Mouse (Mus musculus): ENCODE results near the gene Asb8. TPM values are rescaled to one million over a fixed set of nuclear protein-coding genes. Genes with fewer than 3 reads are reported as not detected.

Gene Asb8
- polyA plus RNA-seq, 1 experiment from 2014 or later: 109 TPM

DNA sequence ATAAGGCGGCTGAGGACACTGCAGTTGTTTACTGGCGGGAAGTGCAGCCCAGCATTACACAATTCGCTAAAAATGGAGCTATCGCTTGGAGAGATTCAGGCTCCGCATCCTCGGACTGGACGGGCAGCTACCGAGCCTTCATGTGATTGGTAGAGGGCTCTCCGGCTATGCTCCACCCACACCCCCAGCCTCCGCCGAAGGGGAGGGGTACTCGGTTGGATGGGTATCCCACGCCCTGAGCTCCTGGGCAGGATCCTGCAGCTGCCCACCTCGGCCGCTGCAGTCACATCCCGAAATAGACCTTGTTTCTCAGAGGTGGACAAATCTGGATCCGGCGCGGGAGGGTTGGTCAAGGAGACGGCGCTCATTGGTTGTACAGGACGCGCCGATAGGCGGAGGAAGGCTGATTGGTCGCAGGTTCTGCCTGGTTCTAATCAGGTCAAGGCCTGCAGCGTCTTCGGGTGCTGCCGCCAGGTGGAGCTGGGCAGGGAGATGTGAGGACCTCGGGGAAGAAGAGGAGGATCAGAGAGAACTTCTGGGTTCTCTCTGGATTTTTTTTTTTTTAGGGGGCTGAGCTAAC is 15.8 kb upstream of the Asb8 start:
- peak overlapping the region; percentile 75 for H3K9ac ChIP-seq (ENCODE audit: low read length)
- H3K4me1 ChIP-seq (ENCODE audit: control insufficient read depth in 2 of 2, insufficient read depth in 2 of 2, low read length in 2 of 2): peaks cover 6 to 15% of the 10 kb centered on the region in 2 experiments
- under 1% methylated on average over 30 of the region's 30 CpGs for WGBS
- H3K4me2 ChIP-seq (ENCODE audit: low read length): peak overlapping the region; percentile 84
- peak; percentile 97 for ATAC-seq (ENCODE audit: insufficient number of reproducible peaks, insufficient read depth, low FRiP score, low read depth)
- no peaks in the 10 kb centered on the region for H3K27me3 ChIP-seq (ENCODE audit: control insufficient read depth, insufficient read depth, low read length)
- H3K36me3 ChIP-seq (ENCODE audit: control insufficient read depth, insufficient read depth, low read length): no peaks in the 10 kb centered on the region
- H3K9me3 ChIP-seq (ENCODE audit: control insufficient read depth, low read length): no peaks in the 10 kb centered on the region
- H3K4me3 ChIP-seq (ENCODE audit: control insufficient read depth in 1 of 2, insufficient read depth in 1 of 2, low read depth in 1 of 2, low read length in 2 of 2): peak overlapping the region; percentile 46 to 55
- H3K27ac ChIP-seq (replicated peaks in 1 of 2; ENCODE audit: control insufficient read depth in 1 of 2, insufficient read depth in 1 of 2, low read depth in 2 of 2, low read length in 2 of 2): peak overlapping the region; percentile 84 to 94

DNA sequence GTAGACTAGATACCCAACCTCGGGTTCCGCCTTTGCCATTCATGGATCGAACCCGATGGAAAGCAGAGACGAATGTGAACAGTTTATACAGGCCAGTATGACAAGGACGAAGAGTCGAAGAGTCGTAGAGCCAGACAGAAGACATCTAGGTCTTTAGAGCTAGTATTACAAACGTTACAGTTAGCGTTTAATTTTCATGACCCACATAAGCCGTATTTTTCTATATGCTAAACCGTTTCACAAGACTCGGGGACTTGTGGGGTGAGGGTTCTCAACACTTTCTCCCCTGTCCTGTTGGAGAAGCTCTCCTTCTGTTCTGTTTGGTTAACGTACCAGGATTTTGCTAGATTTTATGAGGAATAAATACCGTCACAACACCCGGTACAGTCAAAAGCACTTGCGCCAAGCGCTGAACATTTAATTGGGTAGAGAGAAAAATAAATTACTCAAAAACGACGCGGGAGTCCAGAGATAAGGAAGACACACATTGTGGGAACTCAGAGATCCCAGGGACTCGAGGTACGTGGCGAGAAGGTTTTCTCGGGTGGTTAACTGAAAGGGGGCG is 15.2 kb upstream of the Asb8 start:
- Histone ChIP-seq H3K36me3 (ENCODE audit: control insufficient read depth, insufficient read depth, low read length) (no peaks in the 10 kb centered on the region), H3K4me1 (ENCODE audit: control insufficient read depth in 2 of 2, insufficient read depth in 2 of 2, low read length in 2 of 2) (peaks cover 6 to 15% of the 10 kb centered on the region in 2 experiments), H3K27ac (replicated peaks in 1 of 2; ENCODE audit: control insufficient read depth in 1 of 2, insufficient read depth in 1 of 2, low read depth in 2 of 2, low read length in 2 of 2) (peak overlapping the region; percentile 84 to 94), H3K9me3 (ENCODE audit: control insufficient read depth, low read length) (no peaks in the 10 kb centered on the region), H3K27me3 (ENCODE audit: control insufficient read depth, insufficient read depth, low read length) (no peaks in the 10 kb centered on the region), H3K4me2 (ENCODE audit: low read length) (peak overlapping the region; percentile 84), H3K4me3 (ENCODE audit: control insufficient read depth in 1 of 2, insufficient read depth in 1 of 2, low read depth in 1 of 2, low read length in 2 of 2) (peak overlapping the region; percentile 46 to 55), H3K9ac (ENCODE audit: low read length) (peak overlapping the region; percentile 75)
- WGBS: 9% methylated on average over 26 of the region's 26 CpGs
- ATAC-seq (ENCODE audit: insufficient number of reproducible peaks, insufficient read depth, low FRiP score, low read depth): no peak

- Histone ChIP-seq H3K4me2 (ENCODE audit: low read length) (no peak overlapping the region), H3K4me3 (ENCODE audit: control insufficient read depth in 1 of 2, insufficient read depth in 1 of 2, low read depth in 1 of 2, low read length in 2 of 2) (no peak overlapping the region), H3K4me1 (ENCODE audit: control insufficient read depth in 2 of 2, insufficient read depth in 2 of 2, low read length in 2 of 2) (peaks cover 6 to 15% of the 10 kb centered on the region in 2 experiments), H3K27me3 (ENCODE audit: control insufficient read depth, insufficient read depth, low read length) (0 out of 2 replicates have a peak, but pooled peaks cover 4% of the 10 kb centered on the region), H3K9me3 (ENCODE audit: control insufficient read depth, low read length) (no peaks in the 10 kb centered on the region), H3K9ac (ENCODE audit: low read length) (no peak overlapping the region), H3K27ac (replicated peaks in 1 of 2; ENCODE audit: control insufficient read depth in 1 of 2, insufficient read depth in 1 of 2, low read depth in 2 of 2, low read length in 2 of 2) (no peak overlapping the region), H3K36me3 (ENCODE audit: control insufficient read depth, insufficient read depth, low read length) (no peaks in the 10 kb centered on the region)
- WGBS: 60% methylated on average over 3 of the region's 3 CpGs
- ATAC-seq (ENCODE audit: insufficient number of reproducible peaks, insufficient read depth, low FRiP score, low read depth): no peak
Observed at GRCm38 (mm10) chr15:98177320-98177719, 11.9 kb upstream of the Asb8 start.

DNA sequence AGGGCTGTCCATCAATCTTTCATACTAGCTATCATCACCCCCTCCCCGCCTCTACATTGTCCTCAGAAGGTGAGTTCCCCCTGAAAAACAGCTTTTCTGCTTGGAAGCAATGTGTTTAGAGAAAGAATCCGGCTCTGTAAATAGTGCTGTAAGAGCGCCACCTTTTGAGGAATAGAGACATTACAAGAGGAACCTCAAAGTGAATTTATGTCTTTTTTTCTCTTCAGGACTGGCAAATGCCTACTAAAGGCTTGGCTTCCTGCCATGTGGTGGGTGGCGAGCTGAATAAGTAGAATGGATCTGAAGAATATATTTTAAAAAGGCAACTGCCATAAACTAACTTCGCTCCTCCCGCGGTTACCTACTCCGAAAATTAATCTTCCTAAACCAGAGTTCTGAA is 8.4 kb upstream of the Asb8 start:
- peaks cover 30% of the 10 kb centered on the region for H3K27me3 ChIP-seq (ENCODE audit: control insufficient read depth, insufficient read depth, low read length)
- ATAC-seq (ENCODE audit: insufficient number of reproducible peaks, insufficient read depth, low FRiP score, low read depth): no peak
- no peaks in the 10 kb centered on the region for H3K9me3 ChIP-seq (ENCODE audit: control insufficient read depth, low read length)
- no peak overlapping the region for H3K4me3 ChIP-seq (ENCODE audit: control insufficient read depth in 1 of 2, insufficient read depth in 1 of 2, low read depth in 1 of 2, low read length in 2 of 2)
- no peak overlapping the region for H3K4me2 ChIP-seq (ENCODE audit: low read length)
- no peak overlapping the region for H3K27ac ChIP-seq (replicated peaks in 1 of 2; ENCODE audit: control insufficient read depth in 1 of 2, insufficient read depth in 1 of 2, low read depth in 2 of 2, low read length in 2 of 2)
- 43% methylated on average over 8 of the region's 8 CpGs for WGBS
- no peaks in the 10 kb centered on the region for H3K4me1 ChIP-seq (ENCODE audit: control insufficient read depth in 2 of 2, insufficient read depth in 2 of 2, low read length in 2 of 2)
- no peak overlapping the region for H3K9ac ChIP-seq (ENCODE audit: low read length)
- H3K36me3 ChIP-seq (ENCODE audit: control insufficient read depth, insufficient read depth, low read length): no peaks in the 10 kb centered on the region

DNA sequence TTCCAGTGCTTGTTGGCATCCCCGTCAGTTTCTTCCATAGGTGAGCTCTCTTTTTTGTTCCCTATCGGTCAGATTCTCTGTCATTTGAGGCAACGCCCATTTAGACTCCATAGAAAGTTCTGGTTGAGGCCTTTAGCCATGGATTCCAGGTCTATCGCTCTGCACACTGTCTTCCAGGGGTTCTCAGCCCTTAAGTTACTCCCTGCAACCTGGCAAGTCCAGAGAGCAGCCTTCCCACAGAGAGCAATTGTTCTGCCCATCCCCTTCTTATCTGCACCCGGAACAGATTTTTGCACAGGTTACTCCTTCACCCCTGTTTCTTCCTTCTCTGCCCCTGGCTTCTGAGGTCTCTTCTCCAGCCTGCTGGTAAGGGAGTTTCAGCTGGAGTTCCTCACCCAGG is 6.7 kb upstream of the Asb8 start:
- no peaks in the 10 kb centered on the region for H3K36me3 ChIP-seq (ENCODE audit: control insufficient read depth, insufficient read depth, low read length)
- peaks cover 0 to 3% of the 10 kb centered on the region in 2 experiments; a peak in 1 of 4 replicates for H3K4me1 ChIP-seq (ENCODE audit: control insufficient read depth in 2 of 2, insufficient read depth in 2 of 2, low read length in 2 of 2)
- no peak for ATAC-seq (ENCODE audit: insufficient number of reproducible peaks, insufficient read depth, low FRiP score, low read depth)
- H3K9ac ChIP-seq (ENCODE audit: low read length): no peak overlapping the region
- no peak overlapping the region for H3K27ac ChIP-seq (replicated peaks in 1 of 2; ENCODE audit: control insufficient read depth in 1 of 2, insufficient read depth in 1 of 2, low read depth in 2 of 2, low read length in 2 of 2)
- H3K27me3 ChIP-seq (ENCODE audit: control insufficient read depth, insufficient read depth, low read length): peaks cover 45% of the 10 kb centered on the region
- H3K9me3 ChIP-seq (ENCODE audit: control insufficient read depth, low read length): no peaks in the 10 kb centered on the region
- no peak overlapping the region for H3K4me3 ChIP-seq (ENCODE audit: control insufficient read depth in 1 of 2, insufficient read depth in 1 of 2, low read depth in 1 of 2, low read length in 2 of 2)
- H3K4me2 ChIP-seq (ENCODE audit: low read length): no peak overlapping the region
- WGBS: 63% methylated on average over 5 of the region's 5 CpGs

- H3K4me1 ChIP-seq (ENCODE audit: control insufficient read depth in 2 of 2, insufficient read depth in 2 of 2, low read length in 2 of 2): peaks cover 0 to 7% of the 10 kb centered on the region in 2 experiments
- H3K9ac ChIP-seq (ENCODE audit: low read length): no peak overlapping the region
- H3K4me2 ChIP-seq (ENCODE audit: low read length): no peak overlapping the region
- no peaks in the 10 kb centered on the region for H3K9me3 ChIP-seq (ENCODE audit: control insufficient read depth, low read length)
- no peak overlapping the region for H3K4me3 ChIP-seq (ENCODE audit: control insufficient read depth in 1 of 2, insufficient read depth in 1 of 2, low read depth in 1 of 2, low read length in 2 of 2)
- H3K36me3 ChIP-seq (ENCODE audit: control insufficient read depth, insufficient read depth, low read length): no peaks in the 10 kb centered on the region
- no peak overlapping the region for H3K27ac ChIP-seq (replicated peaks in 1 of 2; ENCODE audit: control insufficient read depth in 1 of 2, insufficient read depth in 1 of 2, low read depth in 2 of 2, low read length in 2 of 2)
- no peak for ATAC-seq (ENCODE audit: insufficient number of reproducible peaks, insufficient read depth, low FRiP score, low read depth)
- WGBS: 68% methylated on average over 9 of the region's 9 CpGs
- peaks cover 54% of the 10 kb centered on the region for H3K27me3 ChIP-seq (ENCODE audit: control insufficient read depth, insufficient read depth, low read length)
Observed at GRCm38 (mm10) chr15:98170917-98171316, 5.5 kb upstream of the Asb8 start.

DNA sequence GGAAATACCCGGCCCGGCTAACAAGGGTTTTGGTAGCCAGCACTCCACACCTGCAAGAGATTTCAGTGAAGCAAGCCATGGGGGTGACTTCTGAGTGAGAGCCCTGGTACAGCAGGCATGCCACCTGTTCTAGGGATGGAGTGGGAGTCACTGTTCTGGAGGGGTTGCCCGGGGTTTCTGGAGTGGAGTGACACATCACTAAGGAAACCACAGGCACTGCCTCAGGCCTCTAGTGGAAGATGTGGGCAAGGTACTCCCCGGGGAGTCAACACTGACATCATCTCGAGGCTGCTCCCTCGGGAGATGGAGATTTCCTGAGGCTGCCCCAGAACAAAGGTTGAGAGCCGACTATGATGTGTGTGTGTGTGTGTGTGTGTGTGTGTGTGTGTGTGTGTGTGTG is 4.9 kb upstream of the Asb8 start:
- H3K27me3 ChIP-seq (ENCODE audit: control insufficient read depth, insufficient read depth, low read length): peaks cover 59% of the 10 kb centered on the region
- H3K27ac ChIP-seq (replicated peaks in 1 of 2; ENCODE audit: control insufficient read depth in 1 of 2, insufficient read depth in 1 of 2, low read depth in 2 of 2, low read length in 2 of 2): no peak overlapping the region
- no peaks in the 10 kb centered on the region for H3K36me3 ChIP-seq (ENCODE audit: control insufficient read depth, insufficient read depth, low read length)
- no peak for ATAC-seq (ENCODE audit: insufficient number of reproducible peaks, insufficient read depth, low FRiP score, low read depth)
- H3K9ac ChIP-seq (ENCODE audit: low read length): no peak overlapping the region
- H3K9me3 ChIP-seq (ENCODE audit: control insufficient read depth, low read length): no peaks in the 10 kb centered on the region
- H3K4me3 ChIP-seq (ENCODE audit: control insufficient read depth in 1 of 2, insufficient read depth in 1 of 2, low read depth in 1 of 2, low read length in 2 of 2): no peak overlapping the region
- 30% methylated on average over 7 of the region's 7 CpGs for WGBS
- H3K4me2 ChIP-seq (ENCODE audit: low read length): no peak overlapping the region
- H3K4me1 ChIP-seq (ENCODE audit: control insufficient read depth in 2 of 2, insufficient read depth in 2 of 2, low read length in 2 of 2): peaks cover 0 to 7% of the 10 kb centered on the region in 2 experiments

DNA sequence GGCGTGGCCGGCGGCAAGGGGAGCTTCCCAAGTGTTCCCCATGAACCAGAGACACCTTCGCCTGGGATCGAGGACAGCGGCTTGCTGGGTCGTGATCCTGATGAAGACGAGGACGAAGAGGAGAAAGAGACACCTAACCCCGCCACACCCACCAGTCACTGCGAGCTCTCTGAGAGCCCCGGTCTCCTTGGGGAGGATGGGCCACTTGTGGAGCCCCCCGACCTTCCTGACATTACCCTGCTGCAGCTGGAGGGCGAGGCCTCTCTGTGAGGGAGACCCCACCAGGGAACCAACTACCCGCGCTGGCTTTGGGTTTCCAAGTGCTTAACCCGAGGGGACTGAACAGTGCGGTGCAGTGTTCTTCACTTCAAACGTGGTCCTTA is 3.2 kb upstream of the Asb8 start:
- Histone ChIP-seq H3K9me3 (ENCODE audit: control insufficient read depth, low read length) (no peaks in the 10 kb centered on the region), H3K4me2 (ENCODE audit: low read length) (peak overlapping the region; percentile 92), H3K36me3 (ENCODE audit: control insufficient read depth, insufficient read depth, low read length) (no peaks in the 10 kb centered on the region), H3K27me3 (ENCODE audit: control insufficient read depth, insufficient read depth, low read length) (peaks cover 60% of the 10 kb centered on the region), H3K4me1 (ENCODE audit: control insufficient read depth in 2 of 2, insufficient read depth in 2 of 2, low read length in 2 of 2) (peaks cover 0 to 7% of the 10 kb centered on the region in 2 experiments), H3K27ac (replicated peaks in 1 of 2; ENCODE audit: control insufficient read depth in 1 of 2, insufficient read depth in 1 of 2, low read depth in 2 of 2, low read length in 2 of 2) (no peak overlapping the region), H3K4me3 (ENCODE audit: control insufficient read depth in 1 of 2, insufficient read depth in 1 of 2, low read depth in 1 of 2, low read length in 2 of 2) (peak overlapping the region; percentile 48 to 51; a peak in 3 of 4 replicates), H3K9ac (ENCODE audit: low read length) (no peak overlapping the region)
- ATAC-seq (ENCODE audit: insufficient number of reproducible peaks, insufficient read depth, low FRiP score, low read depth): no peak
- 12% methylated on average over 19 of the region's 19 CpGs for WGBS

Data from heart, embryonic 14.5 days (tissue).